17 mouse cellular contexts compared by ENCODE assay signal in the genomic region with DNA sequence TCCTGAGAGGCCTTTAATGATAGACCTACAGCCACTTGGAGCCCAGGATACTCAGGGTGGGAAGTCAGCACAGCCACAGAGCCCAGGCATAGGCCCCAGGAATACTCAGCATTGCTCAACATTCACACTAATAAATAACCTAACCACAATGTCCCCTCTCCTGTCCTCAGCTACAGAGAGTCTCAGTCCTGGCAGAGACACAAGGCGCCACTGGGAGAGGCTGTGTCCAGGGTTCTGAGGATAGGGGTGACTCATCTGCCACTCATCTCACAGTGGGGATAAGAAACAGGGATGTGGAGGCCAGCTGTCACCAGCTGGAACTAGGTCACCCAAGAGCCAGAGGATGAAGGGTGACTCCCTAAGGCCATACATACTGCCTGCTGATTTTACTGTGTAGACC.
DNase-seq lines count a peak whose midpoint lies in the region; ATAC-seq and TF ChIP-seq lines count a peak whose summit lies in the region.
"Had no signal": no experiment of that assay in that cellular context is flagged by ENCODE, and none has a peak within 500 bp of the region (broad histone marks: within the 10 kb centered on the region; RNA-seq: fewer than 3 reads in every experiment).

No protein-coding gene starts in this region.

- no peak for TF ChIP-seq CTCF in heart, adult 2 months (IDR thresholded peaks at IDR 0.05)
- TF ChIP-seq CTCF in stomach, postnatal 0 days (IDR thresholded peaks at IDR 0.05; ENCODE audit: low read depth), result no peak

- ATAC-seq in heart, embryonic 12.5 days (ENCODE audit: insufficient number of reproducible peaks, low FRiP score), result no peak
- ATAC-seq in stomach, embryonic 15.5 days (ENCODE audit: insufficient read depth, low FRiP score, low read depth), result peak; percentile 22; the same call in 1 of the 2 replicates
- no peak for ATAC-seq in stomach, postnatal 0 days (ENCODE audit: low FRiP score, low TSS enrichment)
- ATAC-seq: forebrain, embryonic 16.5 days; liver, postnatal 0 days had no signal

- no peaks in the 10 kb centered on the region for H3K4me1 ChIP-seq in heart, adult 2 months (ENCODE audit: control insufficient read depth, insufficient read depth, low read length)
- no peaks in the 10 kb centered on the region for H3K4me1 ChIP-seq in heart, embryonic 12.5 days (replicated peaks)
- H3K4me1 ChIP-seq in stomach, embryonic 15.5 days, result no peaks in the 10 kb centered on the region
- no peaks in the 10 kb centered on the region for H3K4me1 ChIP-seq in stomach, postnatal 0 days (replicated peaks; ENCODE audit: control insufficient read depth, insufficient read depth)
- H3K4me1 ChIP-seq: embryonic facial prominence, embryonic 10.5 days; neural tube, embryonic 12.5 days had no signal

- no peaks in the 10 kb centered on the region for H3K36me3 ChIP-seq in heart, adult 2 months (ENCODE audit: control insufficient read depth, insufficient read depth, low read length)
- no peaks in the 10 kb centered on the region for H3K36me3 ChIP-seq in heart, embryonic 12.5 days
- H3K36me3 ChIP-seq in stomach, embryonic 15.5 days, result no peaks in the 10 kb centered on the region
- H3K36me3 ChIP-seq in stomach, postnatal 0 days (ENCODE audit: control insufficient read depth, insufficient read depth, low read length), result no peaks in the 10 kb centered on the region
- H3K36me3 ChIP-seq: embryonic facial prominence, embryonic 10.5 days; limb, embryonic 13.5 days; neural tube, embryonic 12.5 days had no signal

- intact Hi-C loops in heart, adult 2 months (cut with DNase I), result loop anchor here (5.0 kb wide), 1 partner anchor 362 kb away; no protein-coding TSS in a partner anchor

- no peak overlapping the region for H3K9ac ChIP-seq in heart, adult 2 months (ENCODE audit: low read depth, low read length)
- no peak overlapping the region for H3K9ac ChIP-seq in heart, embryonic 12.5 days
- H3K9ac ChIP-seq in stomach, embryonic 15.5 days, result no peak overlapping the region
- H3K9ac ChIP-seq in stomach, postnatal 0 days (ENCODE audit: low read length), result no peak overlapping the region
- H3K9ac ChIP-seq: limb, embryonic 13.5 days; liver, postnatal 0 days; neural tube, embryonic 12.5 days had no signal

- H3K79me2 ChIP-seq in heart, adult 2 months (replicated peaks; ENCODE audit: control insufficient read depth, insufficient read depth, low read length), result no peaks in the 10 kb centered on the region

- no peak for TF ChIP-seq POLR2A in heart, adult 2 months (IDR thresholded peaks at IDR 0.05; ENCODE audit: insufficient read depth, low read depth, low read length)

- H3K4me3 ChIP-seq in heart, adult 2 months, result no peak overlapping the region
- H3K4me3 ChIP-seq in heart, embryonic 12.5 days, result no peak overlapping the region
- H3K4me3 ChIP-seq in stomach, embryonic 15.5 days (replicated peaks), result no peak overlapping the region
- H3K4me3 ChIP-seq in stomach, postnatal 0 days (ENCODE audit: low read depth, low read length), result no peak overlapping the region
- H3K4me3 ChIP-seq: embryonic facial prominence, embryonic 10.5 days; limb, embryonic 13.5 days; neural tube, embryonic 12.5 days had no signal

- no peaks in the 10 kb centered on the region for H3K27me3 ChIP-seq in heart, adult 2 months (ENCODE audit: control insufficient read depth, insufficient read depth, low read length)
- H3K27me3 ChIP-seq in heart, embryonic 12.5 days (replicated peaks), result no peaks in the 10 kb centered on the region
- H3K27me3 ChIP-seq in stomach, embryonic 15.5 days (replicated peaks), result no peaks in the 10 kb centered on the region
- no peaks in the 10 kb centered on the region for H3K27me3 ChIP-seq in stomach, postnatal 0 days (ENCODE audit: control insufficient read depth, insufficient read depth, low read length)
- H3K27me3 ChIP-seq: limb, embryonic 13.5 days; neural tube, embryonic 12.5 days had no signal

- no peak for TF ChIP-seq EP300 in heart, adult 2 months (IDR thresholded peaks at IDR 0.05; ENCODE audit: insufficient read depth, low read depth, low read length)
- TF ChIP-seq EP300 in stomach, postnatal 0 days (optimal IDR thresholded peaks at IDR 0.05), result no peak

- no peak overlapping the region for H3K27ac ChIP-seq in heart, adult 2 months
- H3K27ac ChIP-seq in heart, embryonic 12.5 days (ENCODE audit: poor library complexity, severe bottlenecking), result no peak overlapping the region
- H3K27ac ChIP-seq in stomach, embryonic 15.5 days, result no peak overlapping the region
- no peak overlapping the region for H3K27ac ChIP-seq in stomach, postnatal 0 days (replicated peaks)
- H3K27ac ChIP-seq: embryonic facial prominence, embryonic 10.5 days; limb, embryonic 13.5 days; neural tube, embryonic 12.5 days had no signal

- 73% methylated on average over 1 of the region's 1 CpGs for WGBS in heart, adult 2 months
- WGBS in heart, embryonic 12.5 days, result 57% methylated on average over 1 of the region's 1 CpGs
- WGBS in stomach, embryonic 15.5 days, result 67% methylated on average over 1 of the region's 1 CpGs
- WGBS in stomach, postnatal 0 days, result 79% methylated on average over 1 of the region's 1 CpGs

- H3K9me3 ChIP-seq in heart, embryonic 12.5 days (replicated peaks), result no peaks in the 10 kb centered on the region
- H3K9me3 ChIP-seq in stomach, embryonic 15.5 days, result no peaks in the 10 kb centered on the region
- no peaks in the 10 kb centered on the region for H3K9me3 ChIP-seq in stomach, postnatal 0 days (ENCODE audit: control insufficient read depth, low read length)
- H3K9me3 ChIP-seq: embryonic facial prominence, embryonic 10.5 days; limb, embryonic 13.5 days; neural tube, embryonic 12.5 days had no signal

- H3K4me2 ChIP-seq in heart, embryonic 12.5 days, result no peak overlapping the region
- no peak overlapping the region for H3K4me2 ChIP-seq in stomach, embryonic 15.5 days
- no peak overlapping the region for H3K4me2 ChIP-seq in stomach, postnatal 0 days (replicated peaks; ENCODE audit: low read depth)
- H3K4me2 ChIP-seq: limb, embryonic 13.5 days; neural tube, embryonic 12.5 days had no signal

- DNase-seq in heart, adult 2 months, result peak; percentile 31 to 62
- no peak for DNase-seq in stomach, postnatal 0 days (ENCODE audit: low spot score)
- peak; percentile 31 to 58 for DNase-seq in heart, adult 9 months (ENCODE audit: low spot score in 2 of 2)
- DNase-seq in skeletal muscle tissue, adult 2 months (ENCODE audit: low read depth, low spot score), result peak; percentile 44
- DNase-seq in retina, postnatal 1 day, result no peak
- DNase-seq in T-cell, adult 2 months (ENCODE audit: low spot score), result no peak
- DNase-seq: cerebellum, adult 11 months; cerebellum, postnatal 36 days; gastrocnemius, postnatal 14 days; liver, postnatal 0 days; midbrain, embryonic 14.5 days had no signal

Comparison
In these comparisons a context has a peak if more than half of its experiments do, and no peak if none do; other contexts are left out.
1. DNase-seq: peak in heart, adult 2 months (2 of 2), heart, adult 9 months (2 of 2) and skeletal muscle tissue, adult 2 months (single experiment); none in stomach, postnatal 0 days (single experiment), retina, postnatal 1 day (single experiment) and T-cell, adult 2 months (single experiment).